Mouse (Mus musculus) cerebellum, adult 2 months (tissue): ENCODE results near the gene Olfr522. TPM values are rescaled to one million over a fixed set of nuclear protein-coding genes. Genes with fewer than 3 reads are reported as not detected.

ENCODE experiments used
- DNase-seq, 2 experiments: peaks; one replicate each; pipeline ENCODE4 v3.0.0; 2021
- H3K27ac ChIP-seq: fragments of 200-500 bp; 2 replicates; pipeline ENCODE4 v1.5.1; 2012; ENCODE audit warnings: low read length, control low read depth, inconsistent platforms; ENCODE audit not compliant: insufficient read depth
- H3K27me3 ChIP-seq: fragments of 200-500 bp; 2 replicates; pipeline ENCODE4 v1.6.1; 2012; ENCODE audit warnings: inconsistent platforms, mild to moderate bottlenecking, low read length, moderate library complexity; ENCODE audit not compliant: control insufficient read depth, insufficient read depth
- H3K4me1 ChIP-seq: fragments of 200-500 bp; 2 replicates; pipeline ENCODE4 v1.6.1; 2011; ENCODE audit warnings: low read length; ENCODE audit not compliant: control insufficient read depth, insufficient read depth
- H3K4me3 ChIP-seq: fragments of 200-500 bp; replicated peaks from 2 replicates; pipeline ENCODE3; 2011; ENCODE audit warnings: mild to moderate bottlenecking, low read depth, low read length, control low read depth; ENCODE audit not compliant: insufficient read depth
- CTCF ChIP-seq: fragments of 200-500 bp; IDR thresholded peaks from 2 replicates; pipeline ENCODE4 v1.5.1; 2011; ENCODE audit warnings: low read depth, mild to moderate bottlenecking, control low read depth, low read length, moderate library complexity, borderline replicate concordance; ENCODE audit not compliant: insufficient read depth
- POLR2A ChIP-seq: fragments of 200-500 bp; IDR thresholded peaks from 2 replicates; pipeline ENCODE4 v1.6.1; 2011; ENCODE audit warnings: low read length, control low read depth, borderline replicate concordance; ENCODE audit not compliant: insufficient read depth
- WGBS: fragments of 180-500 bp; shearing (Covaris S2); methylation state at CpG from one replicate; pipeline ENCODE4 v1.1.7; 2018; 5-methylcytosine and 5-hydroxymethylcytosine counted together
- polyA plus RNA-seq: library from polyadenylated mRNA; depleted of rRNA; stranded (reverse); fragments of >200 nt; gene quantifications from 2 replicates; pipeline ENCODE4 v1.2.3, GENCODE M21; 2012

The Olfr522 gene
- polyA plus RNA-seq, 1 experiment = not detected

- Histone ChIP-seq H3K27ac (no peak overlapping the region), H3K4me3 (no peak overlapping the region), H3K27me3 (no peaks in the 10 kb centered on the region), H3K4me1 (0 out of 2 replicates have a peak, but pooled peaks cover 2% of the 10 kb centered on the region)
- WGBS = 90% methylated on average over 2 of the region's 2 CpGs
- no peak for DNase-seq
- no peak for TF ChIP-seq POLR2A
Measured at GRCm38 (mm10) chr7:140127911-140128310, 36.7 kb downstream of the Olfr522 start.

DNA sequence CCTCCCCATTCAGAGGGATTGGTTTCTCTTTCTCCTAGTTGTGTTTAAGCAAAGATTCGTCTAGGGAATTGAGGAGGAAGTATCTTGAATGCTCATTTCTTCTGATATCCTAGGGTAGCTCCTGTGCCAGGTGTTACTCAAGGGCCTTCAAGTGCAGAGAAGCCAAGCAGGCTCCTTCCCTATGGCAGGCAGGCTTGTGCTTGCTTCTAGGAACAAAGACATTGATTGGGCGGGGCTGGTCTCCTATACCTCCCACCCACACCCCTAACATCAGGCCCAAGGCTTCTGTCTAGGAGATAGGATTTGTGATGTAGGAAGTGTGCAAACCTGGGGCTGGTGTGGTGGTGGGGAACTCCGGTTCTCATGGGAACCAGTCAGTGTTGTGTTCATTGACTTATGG is 37.6 kb downstream of the Olfr522 start:
- WGBS = 96% methylated on average over 3 of the region's 3 CpGs
- Histone ChIP-seq H3K4me1 (0 out of 2 replicates have a peak, but pooled peaks cover 2% of the 10 kb centered on the region), H3K4me3 (no peak overlapping the region), H3K27me3 (no peaks in the 10 kb centered on the region), H3K27ac (no peak overlapping the region)
- TF ChIP-seq CTCF (no peak), POLR2A (no peak)
- DNase-seq = no peak

DNA sequence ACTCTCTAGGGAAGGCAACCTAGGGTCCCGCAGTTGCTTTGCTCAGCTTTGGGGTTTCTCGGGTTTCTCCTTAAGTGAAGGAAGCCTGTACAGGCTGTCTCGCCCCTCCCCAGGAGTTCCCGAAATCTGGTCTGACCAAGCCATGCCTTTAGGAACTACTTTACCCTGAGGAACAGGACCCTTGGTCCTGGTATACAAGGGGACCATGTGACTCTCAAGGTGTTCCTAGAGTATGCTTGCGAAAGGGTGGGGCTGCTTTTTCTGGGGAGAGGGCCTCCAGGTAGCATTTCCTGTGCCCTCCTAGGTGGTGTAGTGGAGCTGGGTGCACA is 38.6 kb downstream of the Olfr522 start:
- WGBS = 16% methylated on average over 5 of the region's 5 CpGs
- DNase-seq = no peak
- TF ChIP-seq POLR2A (no peak), CTCF (no peak)
- Histone ChIP-seq H3K4me1 (0 out of 2 replicates have a peak, but pooled peaks cover 2% of the 10 kb centered on the region), H3K27ac (no peak overlapping the region), H3K27me3 (no peaks in the 10 kb centered on the region), H3K4me3 (peak overlapping the region; percentile 55)

DNA sequence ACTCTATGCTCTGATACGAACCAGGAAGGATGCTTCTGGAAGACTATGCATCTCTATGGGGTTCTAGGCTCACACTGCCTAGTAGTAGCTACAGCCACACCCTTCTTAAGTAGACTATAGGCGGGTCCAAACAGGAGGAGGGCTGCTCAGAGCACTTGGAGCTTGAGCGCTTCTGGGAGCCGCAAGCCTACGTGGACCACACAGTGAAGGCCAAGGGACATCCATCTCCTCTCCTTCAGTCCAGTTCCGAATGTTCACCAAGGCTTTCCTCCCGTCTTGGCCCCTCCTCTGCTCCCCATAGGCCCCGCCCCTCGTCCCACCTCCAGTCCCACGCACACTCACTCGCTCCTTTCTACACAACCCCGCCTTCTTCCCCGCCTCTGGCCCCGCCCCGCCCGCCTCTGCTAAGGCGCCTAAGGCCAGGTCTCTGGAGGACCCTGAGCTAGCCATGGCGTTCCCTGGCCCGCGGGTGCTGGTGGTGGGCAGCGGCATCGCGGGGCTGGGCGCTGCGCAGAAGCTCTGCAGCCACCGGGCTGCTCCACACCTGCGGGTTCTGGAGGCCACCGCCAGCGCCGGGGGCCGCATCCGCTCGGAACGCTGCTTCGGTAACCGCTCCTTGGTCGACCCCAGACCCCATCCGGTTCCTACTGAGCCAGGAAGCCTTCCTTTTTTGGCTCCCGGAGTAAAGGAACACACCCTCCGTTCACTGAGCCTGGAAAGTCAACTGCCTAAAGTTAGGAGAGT is 39.1 kb downstream of the Olfr522 start:
- Histone ChIP-seq H3K27me3 (no peaks in the 10 kb centered on the region), H3K4me1 (0 out of 2 replicates have a peak, but pooled peaks cover 2% of the 10 kb centered on the region), H3K27ac (no peak overlapping the region), H3K4me3 (peak overlapping the region; percentile 55)
- WGBS = under 1% methylated on average over 40 of the region's 40 CpGs
- TF ChIP-seq CTCF (no peak), POLR2A (peak; percentile 78; the same call in 1 of the 2 replicates)
- peak; percentile 92 to 93 for DNase-seq

GRCm38 (mm10) chr7:140124382-140124781 is 40.2 kb downstream of the Olfr522 start:
- Histone ChIP-seq H3K27ac (no peak overlapping the region), H3K27me3 (no peaks in the 10 kb centered on the region), H3K4me1 (0 out of 2 replicates have a peak, but pooled peaks cover 2% of the 10 kb centered on the region), H3K4me3 (no peak overlapping the region)
- no peak for DNase-seq
- WGBS = 94% methylated on average over 1 of the region's 1 CpGs
- TF ChIP-seq CTCF (no peak), POLR2A (no peak)

DNA sequence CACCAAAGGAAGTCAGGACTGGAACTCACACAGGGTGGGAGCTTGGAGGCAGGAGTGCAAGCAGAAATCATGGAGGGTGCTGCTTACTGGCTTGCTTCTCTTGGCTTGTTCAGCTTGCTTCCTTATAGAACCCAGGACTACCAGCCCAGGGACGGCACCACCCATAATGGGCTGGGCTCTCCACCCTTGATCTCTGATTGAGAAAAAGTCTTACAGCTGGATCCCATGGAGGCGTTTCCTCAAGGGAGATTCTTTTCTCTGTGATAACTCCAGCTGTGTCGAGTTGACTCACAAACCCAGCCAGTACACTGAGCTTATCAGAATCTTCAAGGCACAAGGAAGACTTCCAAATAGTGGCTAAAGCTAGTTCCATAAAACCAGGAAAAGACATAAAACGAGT is 41.8 kb downstream of the Olfr522 start:
- no peak overlapping the region for H3K27ac ChIP-seq
- H3K4me1 ChIP-seq = 0 out of 2 replicates have a peak, but pooled peaks cover 2% of the 10 kb centered on the region
- TF ChIP-seq CTCF = no peak
- no peak for TF ChIP-seq POLR2A
- no peak overlapping the region for H3K4me3 ChIP-seq
- DNase-seq = no peak
- no peaks in the 10 kb centered on the region for H3K27me3 ChIP-seq
- WGBS = 33% methylated on average over 4 of the region's 4 CpGs

GRCm38 (mm10) chr7:140121338-140121910 is 43.1 kb downstream of the Olfr522 start:
- no peak for DNase-seq
- WGBS = 75% methylated on average over 13 of the region's 13 CpGs
- TF ChIP-seq POLR2A = no peak
- Histone ChIP-seq H3K27ac (no peak overlapping the region), H3K4me1 (peaks cover 7% of the 10 kb centered on the region; the same call in 1 of the 2 replicates), H3K4me3 (no peak overlapping the region), H3K27me3 (no peaks in the 10 kb centered on the region)

DNA sequence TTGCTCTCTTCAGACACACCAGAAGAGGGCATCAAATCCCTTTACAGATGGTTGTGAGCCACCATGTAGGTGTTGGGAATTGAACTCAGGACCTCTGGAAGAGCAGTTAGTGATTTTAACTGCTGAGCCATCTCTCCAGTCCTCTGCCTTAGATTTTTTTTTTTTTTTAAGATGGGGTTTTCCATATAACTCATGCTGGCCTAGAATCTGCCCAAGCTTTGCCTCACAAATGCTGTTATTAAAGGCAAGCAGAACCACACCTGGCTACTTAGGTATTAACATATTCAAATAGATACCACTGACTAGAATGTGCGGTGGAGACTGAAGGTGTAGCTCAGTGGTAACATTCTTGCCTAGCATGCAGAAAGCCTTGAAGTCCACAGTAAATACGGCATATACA is 44.1 kb downstream of the Olfr522 start:
- 93% methylated on average over 2 of the region's 2 CpGs for WGBS
- Histone ChIP-seq H3K27me3 (no peaks in the 10 kb centered on the region), H3K4me1 (peaks cover 5% of the 10 kb centered on the region; the same call in 1 of the 2 replicates)

More for the DNA sequence above, 44.1 kb downstream of the Olfr522 start:
- no peak overlapping the region for H3K27ac ChIP-seq
- H3K4me3 ChIP-seq = no peak overlapping the region
- no peak for TF ChIP-seq CTCF
- no peak for TF ChIP-seq POLR2A
- no peak for DNase-seq
